Mouse (Mus musculus): ENCODE measurements around the gene Cyren. TPM values are rescaled to one million over a fixed set of nuclear protein-coding genes. Genes with fewer than 3 reads are reported as not detected.

The Cyren gene
- polyA plus RNA-seq, 1 experiment, result 11.3 TPM

GRCm38 (mm10) chr6:34904361-34904760 is 26.5 kb upstream of the Cyren start:
- TF ChIP-seq GATA1 (IDR thresholded peaks at IDR 0.05; ENCODE audit: low read length), result no peak

- TF ChIP-seq GATA1 (IDR thresholded peaks at IDR 0.05; ENCODE audit: low read length), result no peak
These were observed 26.0 kb upstream of the Cyren start for GRCm38 (mm10) chr6:34903851-34904250.

- TF ChIP-seq GATA1 (IDR thresholded peaks at IDR 0.05; ENCODE audit: low read length), result no peak
These were observed 25.6 kb upstream of the Cyren start for GRCm38 (mm10) chr6:34903441-34903840.

DNA sequence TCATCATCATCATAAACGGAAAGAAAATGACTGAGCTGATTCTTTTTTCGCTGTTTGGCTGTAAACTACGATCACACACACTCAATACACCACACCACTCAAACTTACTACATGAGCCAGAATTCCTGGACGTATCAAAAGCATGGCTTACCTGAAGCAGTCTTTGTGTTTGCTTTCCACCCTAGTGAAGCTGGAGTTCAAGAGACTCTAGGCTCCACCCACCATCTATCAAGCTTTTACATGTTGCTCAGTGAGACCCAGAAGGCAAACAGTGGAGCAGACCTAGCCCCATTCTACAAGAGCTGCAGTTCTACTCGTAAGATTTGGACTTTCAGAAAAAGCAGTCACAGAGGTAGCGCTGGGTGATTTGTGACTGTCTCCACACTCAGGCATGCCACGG is 24.7 kb upstream of the Cyren start:
- no peak for TF ChIP-seq GATA1 (IDR thresholded peaks at IDR 0.05; ENCODE audit: low read length)

- no peak for TF ChIP-seq GATA1 (IDR thresholded peaks at IDR 0.05; ENCODE audit: low read length)
These were observed 24.1 kb upstream of the Cyren start for GRCm38 (mm10) chr6:34901911-34902444.

DNA sequence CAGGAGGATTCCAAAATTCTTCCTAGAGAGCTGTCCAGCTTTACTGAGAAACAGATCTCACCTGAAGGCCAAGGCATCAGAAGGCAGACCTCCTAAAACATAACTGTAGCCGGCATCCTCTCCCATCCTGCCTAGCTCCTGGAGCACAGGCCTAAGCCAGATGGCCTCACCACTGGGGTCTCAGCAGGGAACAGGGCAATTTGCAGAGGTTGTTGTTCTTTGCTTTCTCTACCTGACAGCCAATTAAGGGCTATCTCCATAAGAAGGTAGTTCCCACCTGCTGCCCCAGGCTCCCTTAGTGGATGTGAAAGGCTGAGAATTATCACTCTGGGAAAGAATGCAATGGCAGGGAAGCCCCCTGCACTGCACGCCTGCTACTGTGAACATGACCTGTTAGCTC is 23.1 kb upstream of the Cyren start:
- TF ChIP-seq GATA1 (IDR thresholded peaks at IDR 0.05; ENCODE audit: low read length), result no peak

DNA sequence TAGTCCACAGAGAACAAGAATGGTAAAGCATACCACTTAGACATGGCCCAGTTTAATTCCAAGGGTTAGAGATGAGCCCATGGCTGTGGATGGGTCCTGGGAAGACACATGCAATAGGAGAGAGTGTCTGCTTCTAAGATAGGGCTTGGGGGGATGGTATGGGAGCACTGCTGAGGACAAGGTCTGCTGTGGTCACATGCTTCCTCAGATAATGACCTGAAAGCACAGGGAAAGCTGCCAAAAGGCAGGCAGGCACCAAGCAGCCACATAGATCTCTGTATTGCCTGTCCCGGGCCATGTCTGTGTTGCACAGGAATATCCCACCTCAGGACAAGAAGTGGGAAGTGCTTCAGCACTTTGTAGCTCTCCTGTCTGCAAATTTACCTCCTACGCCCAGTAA is 21.3 kb upstream of the Cyren start:
- TF ChIP-seq GATA1 (IDR thresholded peaks at IDR 0.05; ENCODE audit: low read length), result no peak

- no peak for TF ChIP-seq GATA1 (IDR thresholded peaks at IDR 0.05; ENCODE audit: low read length)
These were observed 18.4 kb upstream of the Cyren start for GRCm38 (mm10) chr6:34896168-34896780.

GRCm38 (mm10) chr6:34895569-34895968 is 17.7 kb upstream of the Cyren start:
- no peak for TF ChIP-seq GATA1 (IDR thresholded peaks at IDR 0.05; ENCODE audit: low read length)

DNA sequence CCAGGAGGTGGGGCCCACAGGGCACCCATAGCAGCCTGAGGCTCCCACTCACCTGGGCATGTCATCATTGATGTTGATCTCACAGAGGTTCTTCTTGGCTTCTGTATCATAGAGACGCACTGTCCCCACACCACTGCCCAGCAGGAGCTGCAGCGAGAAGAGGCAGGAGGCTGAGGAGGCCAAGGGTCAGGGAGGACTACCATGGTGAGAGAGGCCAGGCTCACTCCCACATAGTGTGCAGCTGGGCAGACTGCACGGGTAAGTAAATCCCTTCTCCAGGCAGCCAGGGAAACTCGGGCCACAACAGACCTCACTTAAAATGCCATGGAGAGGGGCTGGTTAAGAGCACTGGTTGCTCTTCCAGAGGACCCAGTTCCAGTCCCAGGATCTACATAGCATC is 11.3 kb upstream of the Cyren start:
- no peak for TF ChIP-seq GATA1 (IDR thresholded peaks at IDR 0.05; ENCODE audit: low read length)

GRCm38 (mm10) chr6:34887131-34887850 is 9.4 kb upstream of the Cyren start:
- no peak for TF ChIP-seq GATA1 (IDR thresholded peaks at IDR 0.05; ENCODE audit: low read length)

GRCm38 (mm10) chr6:34884724-34885123 is 6.9 kb upstream of the Cyren start:
- TF ChIP-seq GATA1 (IDR thresholded peaks at IDR 0.05; ENCODE audit: low read length), result no peak

GRCm38 (mm10) chr6:34879911-34880475 is 2.1 kb upstream of the Cyren start:
- no peak for TF ChIP-seq GATA1 (IDR thresholded peaks at IDR 0.05; ENCODE audit: low read length)

DNA sequence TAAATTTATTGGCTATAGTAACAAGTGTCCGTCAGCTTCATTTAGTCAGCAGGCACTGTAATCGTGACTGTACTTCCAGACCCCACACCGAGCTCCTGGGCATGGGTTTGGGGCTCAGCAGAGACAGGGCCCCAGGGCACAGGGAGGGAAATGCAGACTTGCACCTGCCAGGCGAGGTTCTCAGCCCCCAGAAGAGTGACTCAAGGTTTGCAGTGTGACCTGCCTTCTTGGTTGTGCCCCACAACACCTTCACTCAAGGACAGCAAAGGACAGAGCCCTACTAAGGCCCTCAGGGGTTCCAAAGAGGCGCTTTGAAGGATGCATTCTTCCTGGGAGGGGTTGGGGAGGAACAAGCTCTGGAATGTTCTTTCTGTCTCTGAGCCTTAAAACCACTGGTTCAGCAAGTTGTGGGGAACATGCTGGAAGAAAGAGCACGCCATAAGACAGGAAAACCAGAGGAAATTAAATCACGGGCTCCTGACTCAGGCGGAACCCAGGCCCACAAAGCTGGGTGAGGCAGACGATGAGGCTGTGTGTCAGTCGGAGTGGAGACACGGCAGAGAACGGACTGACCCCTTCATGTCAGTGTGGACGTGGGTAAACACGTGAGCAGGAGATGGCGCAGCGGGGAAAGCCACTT is 1.4 kb upstream of the Cyren start:
- TF ChIP-seq GATA1 (IDR thresholded peaks at IDR 0.05; ENCODE audit: low read length), result no peak

DNA sequence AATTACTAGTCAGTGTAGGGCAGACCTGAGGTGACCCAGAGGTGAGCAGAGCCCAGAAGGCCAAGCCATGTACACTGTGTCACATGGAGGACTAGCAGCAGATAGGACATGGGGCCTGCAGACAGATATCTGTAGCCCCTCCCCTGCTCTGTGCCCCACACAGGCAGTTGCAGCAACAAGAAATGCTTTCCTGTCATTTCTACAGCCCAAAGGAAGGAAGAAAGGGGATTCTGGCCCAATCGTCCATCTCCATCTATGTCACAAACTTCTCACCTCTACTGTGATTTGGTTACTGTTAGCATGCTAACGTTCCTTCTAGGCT is 1.1 kb downstream of the Cyren start:
- TF ChIP-seq GATA1 (IDR thresholded peaks at IDR 0.05; ENCODE audit: low read length), result no peak
